Mouse (Mus musculus): Measurements from ENCODE around the gene Pla2g12a. TPM values are rescaled to one million over a fixed set of nuclear protein-coding genes. Genes with fewer than 3 reads are reported as not detected.

Gene Pla2g12a
- 20.3 TPM for polyA plus RNA-seq (2012; fragmentation: generic; extraction: Trizol)
- long read RNA-seq, experiment 1, transcript Pla2g12a-201 (4 exons, 1,561 nt) = major isoform, 31 of 36 reads
- long read RNA-seq, experiment 1, partial matches to known transcripts = 2 of 36 reads
- long read RNA-seq, experiment 1, other reads (novel, unspliced or antisense) = 2 of 36 reads
- long read RNA-seq, experiment 2, transcript Pla2g12a-201 (4 exons, 1,561 nt) = major isoform, 20 of 21 reads
- long read RNA-seq, experiment 2, partial matches to known transcripts = 0 of 21 reads
- long read RNA-seq, experiment 2, other reads (novel, unspliced or antisense) = 1 of 21 reads

- TF ChIP-seq FOSL1 (IDR thresholded peaks at IDR 0.05; ENCODE audit: insufficient read depth, low read length, poor library complexity, severe bottlenecking) (no peak), MAX (IDR thresholded peaks at IDR 0.05) (peak; percentile 87), USF1 (IDR thresholded peaks at IDR 0.05; ENCODE audit: low read depth) (peak; percentile 93)
- H3K36me3 ChIP-seq (ENCODE audit: control insufficient read depth, insufficient read depth) = no peaks in the 10 kb centered on the region
- H3K27me3 ChIP-seq (ENCODE audit: control insufficient read depth, insufficient read depth, insufficient read length) = no peaks in the 10 kb centered on the region
- H3K79me2 ChIP-seq (ENCODE audit: control insufficient read depth, insufficient read depth) = no peaks in the 10 kb centered on the region
- H3K4me3 ChIP-seq (ENCODE audit: insufficient read depth, poor library complexity, severe bottlenecking) = peak within 1 kb of the TSS; percentile 43
- no peaks in the 10 kb centered on the region for H3K79me3 ChIP-seq (ENCODE audit: low read depth)
- H3ac ChIP-seq (ENCODE audit: control insufficient read depth, insufficient read length, low read depth) = peak within 1 kb of the TSS; percentile 94
Observed at GRCm38 (mm10) chr3:129878405-129879021, at the start of gene Pla2g12a. TSS of gene Pla2g12a (plus strand) at chr3:129878606.

DNA sequence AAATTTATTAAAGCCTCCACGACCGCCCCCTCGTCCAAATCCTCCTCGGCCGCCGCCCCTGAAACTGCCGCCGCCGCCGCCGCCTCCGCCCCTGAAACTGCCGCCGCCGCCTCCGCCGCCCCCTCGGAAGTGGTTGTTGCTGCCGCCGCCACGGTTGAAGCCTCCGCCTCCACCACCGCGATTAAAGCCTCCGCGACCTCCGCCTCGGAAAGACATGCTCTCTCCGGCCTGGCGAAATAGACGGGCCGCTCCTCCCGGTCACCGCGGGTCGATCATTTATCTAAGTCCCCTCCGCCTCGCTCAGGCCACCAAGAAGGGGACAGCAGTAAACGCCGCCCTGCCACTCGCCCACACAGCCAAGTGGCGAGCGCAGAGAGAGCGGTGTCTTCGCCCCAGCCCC, 47.8 kb upstream of the Pla2g12a start:
- peaks cover 44% of the 10 kb centered on the region for H3K79me3 ChIP-seq (ENCODE audit: low read depth)
- peaks cover 2% of the 10 kb centered on the region for H3K27me3 ChIP-seq (ENCODE audit: control insufficient read depth, insufficient read depth, insufficient read length)
- H3K36me3 ChIP-seq (ENCODE audit: control insufficient read depth, insufficient read depth) = peaks cover 16% of the 10 kb centered on the region
- peak overlapping the region; percentile 98 for H3ac ChIP-seq (ENCODE audit: control insufficient read depth, insufficient read length, low read depth)
- peak overlapping the region; percentile 82 for H3K4me3 ChIP-seq (ENCODE audit: insufficient read depth, poor library complexity, severe bottlenecking)
- TF ChIP-seq MYOD1 (IDR thresholded peaks at IDR 0.05; ENCODE audit: control insufficient read depth, insufficient read length, low read depth) (no peak), MYOG (IDR thresholded peaks at IDR 0.05; ENCODE audit: control insufficient read depth, extremely low read depth, insufficient read length) (no peak)
- H3K79me2 ChIP-seq (ENCODE audit: control insufficient read depth, insufficient read depth) = peaks cover 53% of the 10 kb centered on the region

DNA sequence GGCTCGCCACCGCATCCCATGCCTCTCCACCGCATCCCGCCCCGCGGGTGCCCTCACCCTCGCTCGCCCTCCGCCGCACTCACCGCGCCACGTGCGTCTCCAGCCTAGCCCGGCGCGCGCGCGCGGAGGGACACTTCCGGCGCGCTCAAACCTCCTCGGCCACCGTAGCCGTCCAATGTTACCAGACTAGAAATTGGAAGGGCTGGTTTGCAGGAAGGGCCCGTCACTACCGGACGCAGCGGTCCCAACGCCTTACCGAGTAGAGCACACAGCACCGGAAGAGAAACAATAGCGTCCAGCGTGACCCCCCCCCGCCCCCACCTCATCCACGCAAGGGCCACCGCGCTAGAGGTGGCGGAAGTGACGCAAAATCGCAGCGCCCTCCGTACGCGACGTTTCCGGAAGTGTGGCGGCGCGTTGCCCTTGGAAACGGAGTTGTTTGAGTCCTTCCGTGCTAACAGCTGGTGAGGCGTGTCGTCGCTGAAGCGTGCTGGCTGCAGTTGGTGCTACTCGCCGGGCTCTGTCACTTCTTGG, 47.3 kb upstream of the Pla2g12a start, which contains the start of gene Gar1:
Gene Gar1, minus strand, starts transcription at position 362 of the 534 bp plus-strand sequence.
- H3K79me3 ChIP-seq (ENCODE audit: low read depth) = peaks cover 42% of the 10 kb centered on the region
- TF ChIP-seq MYOD1 (IDR thresholded peaks at IDR 0.05; ENCODE audit: control insufficient read depth, insufficient read length, low read depth) (peak; percentile 77), USF1 (IDR thresholded peaks at IDR 0.05; ENCODE audit: low read depth) (no peak), MYOG (IDR thresholded peaks at IDR 0.05; ENCODE audit: control insufficient read depth, extremely low read depth, insufficient read length) (no peak), CTCF (IDR thresholded peaks at IDR 0.05; ENCODE audit: control insufficient read depth, insufficient read depth, insufficient read length) (no peak), MAX (IDR thresholded peaks at IDR 0.05) (peak; percentile 97)
- H3K27me3 ChIP-seq (ENCODE audit: control insufficient read depth, insufficient read depth, insufficient read length) = peaks cover 6% of the 10 kb centered on the region
- peak within 1 kb of the TSS; percentile 98 for H3ac ChIP-seq (ENCODE audit: control insufficient read depth, insufficient read length, low read depth)
- peaks cover 13% of the 10 kb centered on the region for H3K36me3 ChIP-seq (ENCODE audit: control insufficient read depth, insufficient read depth)
- peaks cover 50% of the 10 kb centered on the region for H3K79me2 ChIP-seq (ENCODE audit: control insufficient read depth, insufficient read depth)
- peak within 1 kb of the TSS; percentile 82 for H3K4me3 ChIP-seq (ENCODE audit: insufficient read depth, poor library complexity, severe bottlenecking)

DNA sequence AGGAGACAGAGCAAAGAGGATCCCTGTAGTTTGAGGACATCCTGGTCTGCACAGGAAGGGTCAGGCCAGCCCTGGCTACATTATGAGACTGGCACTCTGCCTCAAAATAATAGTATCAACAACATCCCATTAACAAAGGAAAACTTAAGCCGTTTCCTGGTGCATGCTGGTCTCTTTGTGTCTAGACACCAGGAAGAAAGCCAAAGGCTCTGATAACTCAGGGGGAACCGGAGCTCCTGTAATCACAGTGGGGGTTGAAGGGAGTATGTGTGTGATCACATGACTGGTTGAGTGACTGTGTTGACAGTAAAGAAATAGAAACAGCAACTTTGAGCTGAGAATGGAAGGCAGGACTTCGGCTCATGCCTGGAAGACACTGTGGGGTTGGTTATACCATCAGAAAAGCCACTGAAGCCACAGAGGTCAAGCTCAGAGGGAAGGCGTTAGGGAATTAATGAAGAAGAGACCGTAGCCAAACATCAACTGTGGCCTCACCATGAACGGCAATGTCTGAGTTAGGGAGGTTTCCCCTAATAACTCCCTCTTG, 42.9 kb upstream of the Pla2g12a start, which contains the start of gene Cfi:
Gene Cfi, plus strand, starts transcription at position 497 of the 547 bp plus-strand sequence.
- Histone ChIP-seq H3K36me3 (ENCODE audit: control insufficient read depth, insufficient read depth) (no peaks in the 10 kb centered on the region), H3K79me3 (ENCODE audit: low read depth) (no peaks in the 10 kb centered on the region), H3K27me3 (ENCODE audit: control insufficient read depth, insufficient read depth, insufficient read length) (peaks cover 16% of the 10 kb centered on the region), H3K79me2 (ENCODE audit: control insufficient read depth, insufficient read depth) (peaks cover 6% of the 10 kb centered on the region), H3ac (ENCODE audit: control insufficient read depth, insufficient read length, low read depth) (no peak within 1 kb of the TSS), H3K4me3 (ENCODE audit: insufficient read depth, poor library complexity, severe bottlenecking) (no peak within 1 kb of the TSS)
- TF ChIP-seq MAX (IDR thresholded peaks at IDR 0.05) = no peak
- TF ChIP-seq CEBPB (IDR thresholded peaks at IDR 0.05; ENCODE audit: low read depth) = no peak
- no peak for TF ChIP-seq MYOD1 (IDR thresholded peaks at IDR 0.05; ENCODE audit: control insufficient read depth, insufficient read length, low read depth)
- TF ChIP-seq CTCF (IDR thresholded peaks at IDR 0.05; ENCODE audit: control insufficient read depth, insufficient read depth, insufficient read length) = no peak
- no peak for TF ChIP-seq USF1 (IDR thresholded peaks at IDR 0.05; ENCODE audit: low read depth)
- TF ChIP-seq MYOG (IDR thresholded peaks at IDR 0.05; ENCODE audit: control insufficient read depth, extremely low read depth, insufficient read length) = no peak
- no peak for TF ChIP-seq FOSL1 (IDR thresholded peaks at IDR 0.05; ENCODE audit: insufficient read depth, low read length, poor library complexity, severe bottlenecking)

- H3K79me3 ChIP-seq (ENCODE audit: low read depth) = no peaks in the 10 kb centered on the region
- H3K4me3 ChIP-seq (ENCODE audit: insufficient read depth, poor library complexity, severe bottlenecking) = no peak overlapping the region
- H3ac ChIP-seq (ENCODE audit: control insufficient read depth, insufficient read length, low read depth) = no peak overlapping the region
- no peaks in the 10 kb centered on the region for H3K36me3 ChIP-seq (ENCODE audit: control insufficient read depth, insufficient read depth)
- H3K27me3 ChIP-seq (ENCODE audit: control insufficient read depth, insufficient read depth, insufficient read length) = peaks cover 16% of the 10 kb centered on the region
- TF ChIP-seq USF1 (IDR thresholded peaks at IDR 0.05; ENCODE audit: low read depth) (no peak), CTCF (IDR thresholded peaks at IDR 0.05; ENCODE audit: control insufficient read depth, insufficient read depth, insufficient read length) (no peak), FOSL1 (IDR thresholded peaks at IDR 0.05; ENCODE audit: insufficient read depth, low read length, poor library complexity, severe bottlenecking) (no peak), MYOG (IDR thresholded peaks at IDR 0.05; ENCODE audit: control insufficient read depth, extremely low read depth, insufficient read length) (no peak), CEBPB (IDR thresholded peaks at IDR 0.05; ENCODE audit: low read depth) (no peak), MYOD1 (IDR thresholded peaks at IDR 0.05; ENCODE audit: control insufficient read depth, insufficient read length, low read depth) (no peak), MAX (IDR thresholded peaks at IDR 0.05) (no peak)
- H3K79me2 ChIP-seq (ENCODE audit: control insufficient read depth, insufficient read depth) = no peaks in the 10 kb centered on the region
Observed at GRCm38 (mm10) chr3:129836051-129836697, 42.2 kb upstream of the Pla2g12a start.

Data from C2C12 (cell line).